Mouse (Mus musculus) forebrain, embryonic 11.5 days (tissue): Measurements from ENCODE around the gene Zglp1. TPM values are rescaled to one million over a fixed set of nuclear protein-coding genes. Genes with fewer than 3 reads are reported as not detected.

Experiments used
- ATAC-seq: fragments of 200-750 bp; cut with Nextera tagmentation; replicated peaks from 2 replicates; pipeline ENCODE4 v1.8.0; 2017; ENCODE audit warnings: moderate TSS enrichment; ENCODE audit not compliant: low FRiP score
- DNase-seq: peaks from one replicate; pipeline ENCODE4 v3.0.0-alpha.2; 2017; ENCODE audit warnings: low spot score
- H3K27ac ChIP-seq: fragments of 300-500 bp; sonication (generic); 2 replicates; pipeline ENCODE4 v1.5.1; 2014; ENCODE audit warnings: low read depth, low read length
- H3K27me3 ChIP-seq: fragments of 300-500 bp; sonication (generic); 2 replicates; pipeline ENCODE4 v1.6.1; 2014; ENCODE audit warnings: mild to moderate bottlenecking, low read length, mixed read lengths; ENCODE audit not compliant: control insufficient read depth, insufficient read depth
- H3K36me3 ChIP-seq: fragments of 300-500 bp; sonication (generic); 2 replicates; pipeline ENCODE4 v1.6.1; 2014; ENCODE audit warnings: mild to moderate bottlenecking, low read length, moderate library complexity, mixed read lengths; ENCODE audit not compliant: control insufficient read depth, insufficient read depth
- H3K4me1 ChIP-seq: fragments of 300-500 bp; sonication (generic); replicated peaks from 2 replicates; pipeline ENCODE4 v1.6.1; 2014; ENCODE audit warnings: low read length, mixed read lengths; ENCODE audit not compliant: control insufficient read depth, insufficient read depth
- H3K4me2 ChIP-seq: fragments of 300-500 bp; sonication (generic); 2 replicates; pipeline ENCODE4 v1.6.1; 2014; ENCODE audit warnings: low read depth, mild to moderate bottlenecking, low read length, moderate library complexity, mixed read lengths; ENCODE audit not compliant: severe bottlenecking
- H3K4me3 ChIP-seq: fragments of 300-500 bp; sonication (generic); 2 replicates; pipeline ENCODE4 v1.5.1; 2014; ENCODE audit warnings: low read depth, low read length
- H3K9ac ChIP-seq: fragments of 300-500 bp; sonication (generic); 2 replicates; pipeline ENCODE4 v1.6.1; 2014; ENCODE audit warnings: low read length
- H3K9me3 ChIP-seq: fragments of 300-500 bp; sonication (generic); 2 replicates; pipeline ENCODE4 v1.6.1; 2016; ENCODE audit warnings: low read length, mixed read lengths; ENCODE audit not compliant: control insufficient read depth
- WGBS: fragments of 180-500 bp; shearing (Covaris S2); extraction: QIAGEN DNeasy Blood & Tissue Kit; methylation state at CpG from one replicate; pipeline ENCODE4 v1.1.7; 2014; 5-methylcytosine and 5-hydroxymethylcytosine counted together
- polyA plus RNA-seq: library from polyadenylated mRNA; unstranded; fragments of >200 nt; fragmentation: Nextera tagmentation; extraction: Ambion mirVana; gene quantifications from 2 replicates; pipeline ENCODE4 v1.2.1, GENCODE M21; 2014

The Zglp1 gene
- 1.2 and 2.9 TPM in 2 replicates for polyA plus RNA-seq

GRCm38 (mm10) chr9:21067006-21067684, at the start of gene Zglp1:
Gene Zglp1 (minus strand): TSS chr9:21067093.
- ATAC-seq (no peak), DNase-seq (no peak)
- Histone ChIP-seq H3K9me3 (no peaks in the 10 kb centered on the region), H3K4me1 (no peaks in the 10 kb centered on the region), H3K27ac (no peak within 1 kb of the TSS), H3K4me3 (no peak within 1 kb of the TSS), H3K36me3 (peaks cover 5% of the 10 kb centered on the region), H3K4me2 (no peak within 1 kb of the TSS), H3K9ac (no peak within 1 kb of the TSS), H3K27me3 (no peaks in the 10 kb centered on the region)
- WGBS: 92% methylated on average over 27 of the region's 27 CpGs

GRCm38 (mm10) chr9:21115105-21115504, 48.2 kb upstream of the Zglp1 start:
- Histone ChIP-seq H3K4me3 (no peak overlapping the region), H3K4me1 (no peaks in the 10 kb centered on the region), H3K9ac (no peak overlapping the region), H3K9me3 (no peaks in the 10 kb centered on the region), H3K27ac (no peak overlapping the region), H3K36me3 (no peaks in the 10 kb centered on the region), H3K27me3 (no peaks in the 10 kb centered on the region), H3K4me2 (no peak overlapping the region)
- DNase-seq (no peak), ATAC-seq (no peak)
- 95% methylated on average over 8 of the region's 8 CpGs for WGBS

- no peak overlapping the region for H3K9ac ChIP-seq
- 92% methylated on average over 7 of the region's 7 CpGs for WGBS
Observed at GRCm38 (mm10) chr9:21114190-21114589, 47.3 kb upstream of the Zglp1 start.

GRCm38 (mm10) chr9:21113751-21114150, 46.9 kb upstream of the Zglp1 start:
- Histone ChIP-seq H3K27ac (no peak overlapping the region), H3K9ac (no peak overlapping the region)
- 93% methylated on average over 6 of the region's 6 CpGs for WGBS

More at GRCm38 (mm10) chr9:21114190-21114589, 47.3 kb upstream of the Zglp1 start:
- Histone ChIP-seq H3K4me1 (no peaks in the 10 kb centered on the region), H3K27ac (no peak overlapping the region), H3K4me3 (no peak overlapping the region), H3K36me3 (no peaks in the 10 kb centered on the region), H3K4me2 (no peak overlapping the region), H3K9me3 (no peaks in the 10 kb centered on the region), H3K27me3 (no peaks in the 10 kb centered on the region)
- ATAC-seq: no peak
- no peak for DNase-seq

GRCm38 (mm10) chr9:21107607-21108237, 40.8 kb upstream of the Zglp1 start:
- DNase-seq (no peak), ATAC-seq (no peak)
- H3K27ac ChIP-seq: no peak overlapping the region
- WGBS: 41% methylated on average over 23 of the region's 23 CpGs
- no peaks in the 10 kb centered on the region for H3K27me3 ChIP-seq
- no peaks in the 10 kb centered on the region for H3K9me3 ChIP-seq
- no peak overlapping the region for H3K4me3 ChIP-seq
- H3K9ac ChIP-seq: no peak overlapping the region
- no peaks in the 10 kb centered on the region for H3K4me1 ChIP-seq
- H3K36me3 ChIP-seq: no peaks in the 10 kb centered on the region
- H3K4me2 ChIP-seq: no peak overlapping the region

More at GRCm38 (mm10) chr9:21113751-21114150, 46.9 kb upstream of the Zglp1 start:
- Histone ChIP-seq H3K36me3 (no peaks in the 10 kb centered on the region), H3K9me3 (no peaks in the 10 kb centered on the region), H3K4me3 (no peak overlapping the region), H3K27me3 (no peaks in the 10 kb centered on the region), H3K4me1 (no peaks in the 10 kb centered on the region), H3K4me2 (no peak overlapping the region)
- ATAC-seq (no peak), DNase-seq (no peak)

GRCm38 (mm10) chr9:21105760-21106564, 39.1 kb upstream of the Zglp1 start:
- 79% methylated on average over 5 of the region's 5 CpGs for WGBS
- H3K27me3 ChIP-seq: no peaks in the 10 kb centered on the region
- DNase-seq (no peak), ATAC-seq (no peak)
- no peak overlapping the region for H3K27ac ChIP-seq
- H3K4me2 ChIP-seq: no peak overlapping the region
- no peak overlapping the region for H3K4me3 ChIP-seq
- H3K9ac ChIP-seq: no peak overlapping the region
- no peaks in the 10 kb centered on the region for H3K4me1 ChIP-seq
- H3K36me3 ChIP-seq: no peaks in the 10 kb centered on the region
- no peaks in the 10 kb centered on the region for H3K9me3 ChIP-seq

- ATAC-seq: no peak
- DNase-seq: no peak
- WGBS: 87% methylated on average over 6 of the region's 6 CpGs
- no peaks in the 10 kb centered on the region for H3K27me3 ChIP-seq
- no peak overlapping the region for H3K9ac ChIP-seq
- no peaks in the 10 kb centered on the region for H3K36me3 ChIP-seq
- no peak overlapping the region for H3K4me3 ChIP-seq
- H3K9me3 ChIP-seq: no peaks in the 10 kb centered on the region
- H3K27ac ChIP-seq: no peak overlapping the region
- 0 out of 2 replicates have a peak, but pooled peaks cover 2% of the 10 kb centered on the region for H3K4me1 ChIP-seq
- no peak overlapping the region for H3K4me2 ChIP-seq
Observed at GRCm38 (mm10) chr9:21104814-21105213, 37.9 kb upstream of the Zglp1 start.

- no peak overlapping the region for H3K4me2 ChIP-seq
- no peaks in the 10 kb centered on the region for H3K36me3 ChIP-seq
- H3K9me3 ChIP-seq: no peaks in the 10 kb centered on the region
- 0 out of 2 replicates have a peak, but pooled peaks cover 2% of the 10 kb centered on the region for H3K4me1 ChIP-seq
- no peak overlapping the region for H3K4me3 ChIP-seq
- WGBS: 94% methylated on average over 2 of the region's 2 CpGs
- ATAC-seq: no peak
- H3K9ac ChIP-seq: no peak overlapping the region
- no peak for DNase-seq
- no peak overlapping the region for H3K27ac ChIP-seq
- no peaks in the 10 kb centered on the region for H3K27me3 ChIP-seq
Observed at GRCm38 (mm10) chr9:21102076-21102475, 35.2 kb upstream of the Zglp1 start.
